Mouse (Mus musculus) testis, postnatal 10 days (tissue): Measurements from ENCODE around the gene Btbd17.
A peak's percentile ranks its signal among the peaks of the same experiment; 100 is the strongest.

Source experiments
- DNase-seq: peaks from one replicate; pipeline ENCODE4 v3.0.0; 2021; ENCODE audit warnings: low spot score

Btbd17 gene

GRCm38 (mm10) chr11:114764820-114765818 lies 30.6 kb downstream of the Btbd17 start, which contains the start of gene Kif19a:
TSS of gene Kif19a (plus strand) at chr11:114765388.
- DNase-seq = peak; percentile 72

GRCm38 (mm10) chr11:114747564-114748138 lies 48.1 kb downstream of the Btbd17 start:
- no peak for DNase-seq

DNA sequence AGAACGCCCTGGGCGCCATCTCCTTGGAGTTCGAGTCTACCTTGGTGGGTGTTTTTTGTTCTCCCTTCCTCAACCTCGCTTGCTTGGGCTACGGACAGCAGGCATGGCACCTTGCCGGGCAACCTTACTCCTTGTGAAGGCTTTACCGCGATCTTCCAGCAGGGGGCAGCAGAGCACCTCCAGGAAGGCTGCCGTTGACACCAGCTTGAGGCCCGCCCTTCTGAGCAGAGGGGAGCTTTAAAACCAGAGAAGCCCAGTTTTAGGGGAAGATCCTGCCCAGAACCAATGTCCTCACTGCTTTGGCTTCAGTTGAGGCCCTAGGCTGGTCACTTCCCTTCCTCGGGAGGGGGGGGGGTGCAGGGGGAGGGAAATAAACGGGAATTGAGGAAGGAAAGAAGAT lies 50.6 kb downstream of the Btbd17 start:
- DNase-seq = peak; percentile 98

DNA sequence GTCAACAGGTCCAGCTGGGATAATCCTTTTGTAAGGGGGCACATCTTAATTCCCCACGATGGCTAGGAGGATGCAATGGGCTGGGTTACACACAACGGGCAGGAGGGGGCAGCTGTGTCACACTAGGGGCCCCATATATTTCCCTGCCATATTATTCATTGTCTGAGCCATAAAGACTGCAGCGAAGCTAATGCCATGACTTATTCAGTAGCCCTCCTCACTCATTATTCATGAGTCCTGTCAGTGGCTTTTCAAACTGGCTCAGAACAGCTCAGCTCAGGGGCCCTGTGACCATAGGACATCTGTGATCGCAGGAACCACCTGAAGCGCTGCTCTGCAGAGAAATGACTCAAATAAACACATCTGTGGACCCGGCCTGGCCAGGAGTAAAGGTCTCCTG lies 54.3 kb downstream of the Btbd17 start:
- DNase-seq = no peak
